Mouse (Mus musculus) ES-E14 (cell line): ENCODE measurements around the gene Exoc3l.

ENCODE experiments used
- CHD2 ChIP-seq: IDR thresholded peaks from 2 replicates; pipeline ENCODE4 v1.6.1; 2014; ENCODE audit warnings: mild to moderate bottlenecking, low read depth, low read length, inconsistent platforms
- HCFC1 ChIP-seq: IDR thresholded peaks from 2 replicates; pipeline ENCODE4 v1.6.1; 2012; ENCODE audit warnings: low read length, inconsistent platforms, borderline replicate concordance; ENCODE audit not compliant: insufficient read depth
- ZC3H11A ChIP-seq: IDR thresholded peaks from 2 replicates; pipeline ENCODE4 v1.6.1; 2012; ENCODE audit warnings: low read depth, mild to moderate bottlenecking, inconsistent platforms, low read length, borderline replicate concordance
- ZNF384 ChIP-seq: IDR thresholded peaks from 2 replicates; pipeline ENCODE4 v1.6.1; 2012; ENCODE audit warnings: low read depth, low read length, inconsistent platforms

DNA sequence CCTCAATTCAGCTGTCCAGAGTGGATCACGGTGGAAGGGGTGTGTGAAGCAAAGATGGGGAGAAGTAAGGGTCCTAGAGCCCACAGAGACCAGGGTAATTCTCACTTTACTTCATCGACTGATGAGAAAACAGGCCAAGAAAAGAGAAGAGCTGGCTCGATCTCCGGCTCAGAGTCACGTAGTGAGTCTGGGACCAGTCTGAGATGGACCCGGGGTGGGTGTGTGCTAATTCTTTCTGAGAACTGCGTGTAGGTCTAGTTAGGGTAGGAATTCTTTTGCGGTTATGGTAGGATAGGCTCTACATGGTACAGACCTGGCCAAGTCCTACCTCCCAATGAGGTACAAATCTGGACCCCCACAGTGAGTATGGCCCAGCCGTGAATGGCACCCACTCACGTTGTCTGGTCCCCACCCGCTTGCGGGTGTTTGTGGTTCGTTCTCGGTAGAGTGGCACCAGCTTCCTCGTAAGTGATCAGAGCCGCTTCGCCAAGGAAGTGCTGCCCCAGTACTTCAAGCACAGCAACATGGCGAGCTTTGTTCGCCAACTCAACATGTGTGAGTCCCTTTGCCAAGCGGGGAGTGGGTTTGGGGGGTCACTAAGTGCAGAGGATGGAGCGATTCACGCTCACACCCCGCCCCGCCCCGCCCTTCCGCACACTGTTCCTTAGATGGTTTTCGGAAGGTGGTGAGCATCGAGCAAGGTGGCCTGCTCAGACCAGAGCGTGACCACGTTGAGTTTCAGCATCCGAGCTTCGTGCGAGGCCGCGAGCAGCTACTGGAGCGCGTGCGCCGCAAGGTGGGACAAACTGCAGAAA lies 25.6 kb downstream of the Exoc3l start:
- TF ChIP-seq HCFC1: no peak
- no peak for TF ChIP-seq ZNF384
- no peak for TF ChIP-seq CHD2
- TF ChIP-seq ZC3H11A: no peak
